Mouse (Mus musculus): ENCODE results near the gene Apobec2. TPM values are rescaled to one million over a fixed set of nuclear protein-coding genes. Genes with fewer than 3 reads are reported as not detected.
"Not testable (repeated sequence)": the region's sequence is repeated elsewhere in the genome, so short reads cannot be mapped to it uniquely, and the experiment has no call there.

Gene Apobec2
- 199 and 207 TPM in 2 replicates for polyA plus RNA-seq (2016; fragmentation: Nextera tagmentation; extraction: Ambion mirVana)

- Histone ChIP-seq H3K27ac (ENCODE audit: poor library complexity, severe bottlenecking) (peak within 1 kb of the TSS; percentile 98), H3K36me3 (0 out of 2 replicates have a peak, but pooled peaks cover 4% of the 10 kb centered on the region), H3K4me3 (peak within 1 kb of the TSS; percentile 61), H3K9me3 (replicated peaks) (no peaks in the 10 kb centered on the region), H3K4me1 (replicated peaks) (peaks cover 85% of the 10 kb centered on the region), H3K27me3 (replicated peaks) (no peaks in the 10 kb centered on the region), H3K9ac (peak within 1 kb of the TSS; percentile 85), H3K4me2 (peak within 1 kb of the TSS; percentile 81)
- WGBS, result 22% methylated on average over 16 of the region's 16 CpGs
- peak; percentile 51 for ATAC-seq (ENCODE audit: insufficient number of reproducible peaks, low FRiP score)
These were observed at the start of gene Apobec2 for GRCm38 (mm10) chr17:48432158-48432980. TSS of gene Apobec2 (minus strand) at chr17:48432930.

DNA sequence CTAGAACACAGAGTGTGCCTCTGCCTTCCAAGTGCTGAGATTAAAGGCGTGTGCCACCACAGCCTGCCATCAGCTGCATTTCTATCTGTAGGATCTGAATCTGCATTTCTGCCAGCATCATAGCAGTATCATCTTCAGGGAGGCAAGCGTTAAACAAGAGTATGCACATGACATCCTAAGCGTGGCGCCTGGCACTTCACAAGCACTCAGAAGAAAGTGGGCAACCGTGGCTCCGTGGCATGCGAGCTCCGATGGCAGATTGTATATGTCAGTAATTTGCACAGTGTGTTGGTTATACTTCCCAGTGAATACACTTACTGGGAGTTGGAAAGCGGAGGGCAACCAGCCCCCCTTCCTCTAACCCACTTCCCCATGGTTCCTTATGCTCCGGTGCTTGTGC lies 47.2 kb upstream of the Apobec2 start:
- 84% methylated on average over 10 of the region's 10 CpGs for WGBS
- ATAC-seq (ENCODE audit: insufficient number of reproducible peaks, low FRiP score), result no peak

GRCm38 (mm10) chr17:48475444-48475843 lies 42.7 kb upstream of the Apobec2 start:
- no peaks in the 10 kb centered on the region for H3K4me1 ChIP-seq (replicated peaks)
- no peak overlapping the region for H3K4me3 ChIP-seq
- no peak overlapping the region for H3K9ac ChIP-seq
- no peaks in the 10 kb centered on the region for H3K36me3 ChIP-seq
- WGBS, result 77% methylated on average over 8 of the region's 8 CpGs
- no peak overlapping the region for H3K27ac ChIP-seq (ENCODE audit: poor library complexity, severe bottlenecking)
- H3K4me2 ChIP-seq, result no peak overlapping the region
- no peaks in the 10 kb centered on the region for H3K9me3 ChIP-seq (replicated peaks)
- no peak for ATAC-seq (ENCODE audit: insufficient number of reproducible peaks, low FRiP score)
- H3K27me3 ChIP-seq (replicated peaks), result no peaks in the 10 kb centered on the region

More for the DNA sequence above, 47.2 kb upstream of the Apobec2 start:
- Histone ChIP-seq H3K36me3 (no peaks in the 10 kb centered on the region), H3K4me2 (no peak overlapping the region), H3K4me1 (replicated peaks) (no peaks in the 10 kb centered on the region), H3K9ac (no peak overlapping the region), H3K9me3 (replicated peaks) (no peaks in the 10 kb centered on the region), H3K27me3 (replicated peaks) (no peaks in the 10 kb centered on the region), H3K27ac (ENCODE audit: poor library complexity, severe bottlenecking) (no peak overlapping the region), H3K4me3 (no peak overlapping the region)

DNA sequence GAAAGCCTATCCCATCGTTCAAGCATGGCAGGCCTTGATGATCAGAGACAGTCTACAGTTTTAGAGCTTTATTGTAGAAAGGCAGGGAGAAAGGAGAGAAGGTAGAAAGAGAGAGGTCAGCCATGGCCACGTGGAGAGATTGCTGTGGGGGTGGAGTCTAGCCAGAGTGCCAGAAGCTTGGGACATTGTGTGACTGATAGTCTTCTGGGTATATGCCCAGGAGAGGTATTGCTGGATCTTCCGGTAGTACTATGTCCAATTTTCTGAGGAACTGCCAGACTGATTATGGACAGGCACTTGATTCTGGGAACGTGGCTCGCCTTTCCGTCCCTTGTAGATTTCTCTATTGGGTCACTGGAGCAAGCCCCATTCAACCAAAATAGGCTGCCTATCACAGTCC lies 41.6 kb upstream of the Apobec2 start:
- not testable (repeated sequence) for H3K9ac ChIP-seq; H3K9me3 ChIP-seq (replicated peaks); H3K4me3 ChIP-seq; H3K4me1 ChIP-seq (replicated peaks); H3K4me2 ChIP-seq; H3K27me3 ChIP-seq (replicated peaks); H3K36me3 ChIP-seq; ATAC-seq (ENCODE audit: insufficient number of reproducible peaks, low FRiP score); H3K27ac ChIP-seq (ENCODE audit: poor library complexity, severe bottlenecking)
- 78% methylated on average over 6 of the region's 6 CpGs for WGBS

GRCm38 (mm10) chr17:48467395-48468231 lies 34.9 kb upstream of the Apobec2 start:
- Histone ChIP-seq H3K27me3 (replicated peaks) (peaks cover 31% of the 10 kb centered on the region), H3K36me3 (no peaks in the 10 kb centered on the region), H3K4me1 (replicated peaks) (peaks cover 6% of the 10 kb centered on the region), H3K9me3 (replicated peaks) (no peaks in the 10 kb centered on the region), H3K4me3 (peak overlapping the region; percentile 31), H3K4me2 (peak overlapping the region; percentile 68), H3K9ac (peak overlapping the region; percentile 47), H3K27ac (ENCODE audit: poor library complexity, severe bottlenecking) (no peak overlapping the region)
- peak; percentile 52 for ATAC-seq (ENCODE audit: insufficient number of reproducible peaks, low FRiP score)
- 6% methylated on average over 22 of the region's 22 CpGs for WGBS

DNA sequence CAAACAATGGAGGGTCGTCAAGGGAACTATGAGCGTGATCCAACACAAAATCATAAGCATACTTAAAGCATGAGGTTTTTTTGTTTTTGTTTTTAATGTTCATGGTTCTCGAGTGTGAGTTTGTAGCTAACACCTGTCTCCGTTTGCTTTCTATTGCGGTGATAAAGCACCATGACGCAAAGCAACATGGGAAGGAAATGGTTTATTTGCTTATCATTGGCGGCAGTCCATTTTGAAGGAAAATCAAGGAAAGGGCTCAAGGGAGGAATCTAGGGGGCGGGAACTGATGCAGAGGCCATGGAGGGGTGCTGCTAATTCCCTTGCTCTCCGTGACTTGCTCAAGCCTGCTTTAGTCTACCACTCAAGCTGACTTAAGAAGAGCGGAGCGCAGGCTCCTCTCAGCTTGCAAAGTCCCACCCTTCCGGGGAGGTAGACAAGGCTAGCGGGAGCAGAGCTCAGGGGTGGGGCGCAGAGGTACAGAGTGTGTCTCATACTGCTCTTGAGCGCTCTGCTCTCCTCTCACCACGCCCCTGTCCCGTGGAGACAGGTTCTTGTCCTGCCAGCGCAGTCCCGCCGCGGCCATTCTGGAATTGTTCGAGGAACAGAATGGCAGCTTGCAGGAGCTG lies 34.2 kb upstream of the Apobec2 start:
- Histone ChIP-seq H3K36me3 (no peaks in the 10 kb centered on the region), H3K9ac (peak overlapping the region; percentile 47), H3K4me2 (peak overlapping the region; percentile 68), H3K9me3 (replicated peaks) (no peaks in the 10 kb centered on the region), H3K4me3 (peak overlapping the region; percentile 31), H3K4me1 (replicated peaks) (peaks cover 6% of the 10 kb centered on the region), H3K27ac (ENCODE audit: poor library complexity, severe bottlenecking) (no peak overlapping the region), H3K27me3 (replicated peaks) (peaks cover 37% of the 10 kb centered on the region)
- WGBS, result 23% methylated on average over 22 of the region's 22 CpGs
- peak; percentile 49; the same call in 1 of the 2 replicates for ATAC-seq (ENCODE audit: insufficient number of reproducible peaks, low FRiP score)

DNA sequence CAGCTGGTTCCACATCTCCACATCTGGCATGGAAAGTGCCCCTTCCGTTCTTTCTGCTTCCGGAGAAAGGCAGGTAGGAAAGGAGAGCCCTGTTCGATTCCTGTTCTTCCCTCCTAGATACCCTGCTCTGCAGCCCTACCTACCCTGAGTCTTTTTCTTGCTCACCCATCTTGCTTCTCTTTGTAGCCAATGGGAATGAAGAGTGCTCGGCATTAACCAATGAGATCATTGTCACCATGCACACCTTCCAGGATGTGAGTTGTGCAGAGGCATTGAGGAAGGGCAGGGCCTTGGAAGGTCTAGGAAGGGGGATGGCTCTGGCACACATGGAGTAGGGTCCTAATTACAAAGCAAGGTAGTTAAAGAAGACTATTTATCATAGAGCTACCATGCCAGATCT lies 30.7 kb upstream of the Apobec2 start:
- Histone ChIP-seq H3K9me3 (replicated peaks) (no peaks in the 10 kb centered on the region), H3K27ac (ENCODE audit: poor library complexity, severe bottlenecking) (no peak overlapping the region), H3K27me3 (replicated peaks) (peaks cover 41% of the 10 kb centered on the region), H3K4me1 (replicated peaks) (peaks cover 6% of the 10 kb centered on the region), H3K36me3 (no peaks in the 10 kb centered on the region), H3K4me2 (no peak overlapping the region), H3K4me3 (no peak overlapping the region), H3K9ac (no peak overlapping the region)
- 84% methylated on average over 4 of the region's 4 CpGs for WGBS
- no peak for ATAC-seq (ENCODE audit: insufficient number of reproducible peaks, low FRiP score)

- ATAC-seq (ENCODE audit: insufficient number of reproducible peaks, low FRiP score), result no peak
- Histone ChIP-seq H3K4me2 (no peak overlapping the region), H3K9me3 (replicated peaks) (no peaks in the 10 kb centered on the region), H3K4me1 (replicated peaks) (peaks cover 8% of the 10 kb centered on the region; the same call in 1 of the 2 replicates), H3K27ac (ENCODE audit: poor library complexity, severe bottlenecking) (no peak overlapping the region), H3K9ac (no peak overlapping the region), H3K27me3 (replicated peaks) (peaks cover 38% of the 10 kb centered on the region), H3K36me3 (no peaks in the 10 kb centered on the region), H3K4me3 (no peak overlapping the region)
- 93% methylated on average over 13 of the region's 13 CpGs for WGBS
These were observed 29.4 kb upstream of the Apobec2 start for GRCm38 (mm10) chr17:48462096-48462495.

DNA sequence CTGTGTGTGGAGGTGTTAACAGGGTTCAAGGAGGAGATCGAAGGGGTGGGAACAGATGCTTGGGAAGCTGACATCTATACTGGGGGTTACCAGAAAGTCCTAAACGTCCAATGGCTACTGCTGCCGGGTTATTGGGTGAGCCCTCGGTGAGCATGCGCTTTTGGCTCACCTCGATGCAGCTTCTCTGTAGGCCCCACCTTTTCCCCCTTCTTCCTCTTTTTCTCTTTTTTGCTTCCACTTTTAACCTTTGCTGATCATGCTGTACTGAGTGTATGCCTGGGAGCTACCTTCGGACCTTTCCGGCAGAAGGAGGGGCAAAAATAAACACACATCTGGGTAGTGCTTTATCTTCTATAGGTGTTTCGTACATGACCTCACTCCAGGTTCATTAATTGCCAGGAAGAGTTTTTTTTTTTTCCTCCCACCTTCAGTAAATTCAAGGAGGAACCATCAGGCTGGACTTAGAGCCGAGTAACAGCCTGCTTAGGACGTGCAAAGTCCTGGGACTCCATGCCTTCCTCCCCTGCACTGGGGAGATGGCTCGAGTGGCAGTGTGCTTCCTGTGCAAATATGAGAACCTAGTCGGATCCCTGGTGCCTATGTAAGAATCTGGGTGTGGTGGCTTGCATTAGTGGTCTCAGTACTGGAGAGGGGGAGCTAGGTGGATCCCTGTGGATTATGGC lies 25.4 kb upstream of the Apobec2 start:
- Histone ChIP-seq H3K4me1 (replicated peaks) (0 out of 2 replicates have a peak, but pooled peaks cover 8% of the 10 kb centered on the region), H3K36me3 (no peaks in the 10 kb centered on the region), H3K9me3 (replicated peaks) (no peaks in the 10 kb centered on the region), H3K4me2 (no peak overlapping the region), H3K27me3 (replicated peaks) (peaks cover 9% of the 10 kb centered on the region; the same call in 1 of the 2 replicates), H3K27ac (ENCODE audit: poor library complexity, severe bottlenecking) (no peak overlapping the region), H3K4me3 (no peak overlapping the region), H3K9ac (no peak overlapping the region)
- 72% methylated on average over 13 of the region's 13 CpGs for WGBS
- no peak for ATAC-seq (ENCODE audit: insufficient number of reproducible peaks, low FRiP score)

GRCm38 (mm10) chr17:48455955-48456354 lies 23.2 kb upstream of the Apobec2 start:
- H3K9me3 ChIP-seq (replicated peaks), result no peaks in the 10 kb centered on the region
- WGBS, result 82% methylated on average over 2 of the region's 2 CpGs
- no peak overlapping the region for H3K9ac ChIP-seq
- H3K4me2 ChIP-seq, result no peak overlapping the region
- H3K4me3 ChIP-seq, result no peak overlapping the region
- H3K36me3 ChIP-seq, result no peaks in the 10 kb centered on the region
- H3K27ac ChIP-seq (ENCODE audit: poor library complexity, severe bottlenecking), result no peak overlapping the region
- no peak for ATAC-seq (ENCODE audit: insufficient number of reproducible peaks, low FRiP score)
- 0 out of 2 replicates have a peak, but pooled peaks cover 17% of the 10 kb centered on the region for H3K4me1 ChIP-seq (replicated peaks)
- H3K27me3 ChIP-seq (replicated peaks), result peaks cover 4% of the 10 kb centered on the region; the same call in 1 of the 2 replicates
